Mouse (Mus musculus): ENCODE measurements around the gene Larp4b.

Gene Larp4b

GRCm38 (mm10) chr13:9122045-9122444 is 28.4 kb downstream of the Larp4b start:
- no peak for DNase-seq (ENCODE audit: low spot score in 2 of 2)

DNA sequence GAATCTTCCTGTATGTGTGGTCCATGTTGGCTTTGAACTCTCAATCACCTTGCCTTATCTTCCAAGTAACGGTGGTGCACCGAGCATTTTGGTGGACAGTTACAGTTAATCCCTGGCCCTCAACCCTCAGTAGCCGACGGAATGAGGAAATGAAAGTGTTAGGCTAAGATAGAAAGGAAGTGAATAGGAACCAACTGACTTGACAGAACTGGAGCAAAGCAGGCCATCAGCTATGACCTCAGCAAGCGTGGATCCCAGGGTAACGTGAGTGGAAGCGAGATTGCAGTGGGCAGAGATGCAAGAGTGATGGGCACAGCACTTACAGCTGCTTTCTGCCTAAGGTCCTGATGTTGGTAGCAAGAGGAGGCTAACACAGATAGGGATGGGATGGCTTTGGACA is 31.5 kb downstream of the Larp4b start:
- DNase-seq (ENCODE audit: low spot score in 2 of 2), result no peak

GRCm38 (mm10) chr13:9127715-9128114 is 34.0 kb downstream of the Larp4b start:
- no peak for DNase-seq (ENCODE audit: low spot score in 2 of 2)

- DNase-seq (ENCODE audit: low spot score in 2 of 2), result no peak
These were observed 35.1 kb downstream of the Larp4b start for GRCm38 (mm10) chr13:9128707-9129314.

GRCm38 (mm10) chr13:9134421-9134820 is 40.7 kb downstream of the Larp4b start:
- DNase-seq (ENCODE audit: low spot score in 2 of 2), result no peak

DNA sequence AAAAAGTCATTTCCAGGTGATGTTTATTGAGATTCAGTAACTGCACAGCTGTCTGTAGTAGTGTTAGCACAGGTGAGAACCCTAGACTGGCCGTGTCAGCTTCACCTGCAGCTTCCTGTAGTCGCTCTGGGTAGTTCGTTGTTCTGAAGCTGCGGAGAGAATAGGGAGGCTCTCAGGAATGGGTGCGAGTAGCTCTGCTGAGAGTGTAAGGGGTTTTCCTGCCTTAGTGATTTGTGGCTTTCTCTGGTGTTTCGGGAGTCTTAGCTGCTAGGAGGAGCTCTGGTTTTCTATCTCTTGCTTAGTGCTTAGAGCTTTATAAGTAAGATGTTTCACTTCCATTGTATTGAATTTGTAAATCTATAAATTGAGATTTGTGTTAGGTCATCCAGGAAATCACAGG is 42.4 kb downstream of the Larp4b start:
- DNase-seq (ENCODE audit: low spot score in 2 of 2), result no peak

DNA sequence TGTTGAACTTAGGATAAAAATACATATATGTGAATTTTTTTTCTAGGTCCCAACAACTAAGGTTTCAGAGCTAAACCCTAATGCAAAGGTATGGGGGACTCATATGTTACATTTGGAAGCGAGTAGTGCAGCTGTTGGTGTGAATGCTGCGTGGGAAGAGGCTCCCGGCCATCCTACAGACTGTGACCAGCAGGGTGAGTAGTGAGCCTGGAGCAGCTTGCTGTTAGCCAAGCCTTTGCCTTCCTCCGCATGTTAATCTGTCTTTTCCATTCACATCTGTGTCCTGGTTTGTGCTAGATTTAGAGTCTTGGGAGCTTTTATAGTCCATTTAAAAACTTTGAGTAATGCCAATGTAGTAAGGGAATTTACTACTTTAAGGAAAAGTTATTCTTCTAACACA is 43.1 kb downstream of the Larp4b start:
- DNase-seq (ENCODE audit: low spot score in 2 of 2), result peak; percentile 53 to 62

- no peak for DNase-seq (ENCODE audit: low spot score in 2 of 2)
These were observed 45.8 kb downstream of the Larp4b start for GRCm38 (mm10) chr13:9139466-9139991.

DNA sequence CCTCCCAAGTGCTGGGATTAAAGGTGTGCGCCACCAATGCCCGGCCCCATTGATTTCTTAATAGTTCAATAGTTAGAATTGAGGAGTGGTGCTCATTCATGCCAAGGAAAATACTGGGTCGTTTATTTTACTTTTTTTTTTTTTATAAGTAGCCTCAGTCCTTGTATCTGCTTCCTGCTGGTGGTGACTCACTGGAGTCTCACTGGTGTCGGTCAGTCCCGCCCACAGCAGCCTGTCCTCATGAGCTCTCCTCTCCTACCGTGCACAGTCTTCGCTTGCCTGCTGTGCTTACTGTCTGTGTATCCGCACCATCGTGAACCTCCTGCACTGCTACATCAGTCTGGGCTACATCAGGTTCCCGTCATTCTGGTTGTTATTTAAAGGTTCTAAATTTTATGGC is 46.5 kb downstream of the Larp4b start:
- DNase-seq (ENCODE audit: low spot score in 2 of 2), result no peak

- no peak for DNase-seq (ENCODE audit: low spot score in 2 of 2)
These were observed 48.7 kb downstream of the Larp4b start for GRCm38 (mm10) chr13:9142371-9142770.

DNA sequence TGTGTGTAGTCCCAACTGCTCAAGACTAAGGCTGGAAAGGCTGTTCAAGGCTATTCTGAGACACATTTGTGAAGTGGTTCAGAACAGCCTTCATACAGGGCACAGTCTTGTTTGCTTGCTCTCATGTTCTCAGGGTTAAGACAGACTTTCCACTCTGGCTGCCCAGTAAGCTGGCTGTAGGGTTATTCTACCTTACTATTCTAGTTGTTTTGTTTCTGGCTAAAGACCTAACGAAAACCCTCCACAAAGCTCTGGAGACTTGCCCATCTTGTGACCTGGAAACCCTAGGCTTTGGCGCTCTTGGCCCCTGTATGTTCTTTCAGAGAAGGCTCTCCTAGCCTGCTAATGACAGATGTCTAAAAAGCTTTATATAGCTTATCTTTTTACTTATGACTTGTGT is 55.1 kb downstream of the Larp4b start:
- DNase-seq (ENCODE audit: low spot score in 2 of 2), result no peak

DNA sequence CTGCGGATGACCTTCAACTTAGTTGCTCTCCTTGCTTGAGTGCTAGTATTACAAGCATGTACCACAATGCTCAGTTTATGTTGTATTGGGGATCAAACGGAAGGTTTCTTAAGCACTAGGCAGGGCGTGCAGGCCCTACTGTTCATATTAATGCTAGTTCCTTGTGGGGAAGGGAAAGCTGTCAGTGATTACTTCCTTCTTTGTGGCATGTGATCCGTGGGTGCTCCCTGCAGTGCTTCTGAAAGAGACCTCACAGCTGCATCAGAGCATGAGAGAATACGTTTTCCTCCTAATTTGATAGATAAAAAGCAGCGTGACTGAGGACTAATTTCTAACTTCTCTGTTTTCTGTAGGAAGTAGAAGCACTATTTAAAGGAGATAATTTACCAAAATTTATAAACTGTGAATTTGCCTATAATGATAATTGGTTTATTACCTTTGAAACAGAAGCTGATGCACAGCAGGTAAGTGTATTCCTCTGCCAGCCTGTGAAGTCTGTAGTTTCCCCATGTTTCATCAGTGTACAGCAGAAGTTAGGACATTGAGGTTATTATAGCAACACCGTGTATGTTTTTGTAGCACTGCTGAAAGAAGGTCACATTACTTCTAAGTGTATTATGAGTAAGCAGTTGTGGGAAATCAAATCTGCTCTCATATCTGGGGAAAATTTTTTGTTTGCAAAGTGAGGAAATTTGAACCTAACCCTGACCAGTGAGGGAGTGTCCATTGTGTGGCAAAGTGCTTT is 56.0 kb downstream of the Larp4b start:
- no peak for DNase-seq (ENCODE audit: low spot score in 2 of 2)

DNA sequence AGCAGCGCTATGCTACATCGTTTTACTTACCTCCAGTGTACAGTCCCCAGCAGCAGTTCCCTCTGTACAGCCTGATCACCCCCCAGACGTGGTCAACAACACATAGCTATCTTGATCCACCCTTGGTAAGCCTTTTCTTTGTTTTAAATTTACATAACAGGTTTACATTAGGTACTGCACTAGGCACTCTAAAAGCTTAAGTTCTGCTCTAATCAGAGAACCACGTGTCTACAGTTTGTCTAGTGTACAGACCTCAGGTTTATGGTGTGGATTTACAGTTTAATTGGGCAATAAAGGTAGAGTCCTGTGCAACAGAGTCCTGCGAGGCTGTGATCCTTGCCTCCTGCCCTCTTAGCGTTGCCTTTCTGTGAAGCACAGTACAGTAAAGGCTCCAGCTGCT is 57.4 kb downstream of the Larp4b start:
- DNase-seq (ENCODE audit: low spot score in 2 of 2), result no peak

GRCm38 (mm10) chr13:9151619-9152018 is 57.9 kb downstream of the Larp4b start:
- no peak for DNase-seq (ENCODE audit: low spot score in 2 of 2)

GRCm38 (mm10) chr13:9152267-9152666 is 58.6 kb downstream of the Larp4b start:
- DNase-seq (ENCODE audit: low spot score in 2 of 2), result no peak

GRCm38 (mm10) chr13:9153803-9154202 is 60.1 kb downstream of the Larp4b start:
- no peak for DNase-seq (ENCODE audit: low spot score in 2 of 2)

DNA sequence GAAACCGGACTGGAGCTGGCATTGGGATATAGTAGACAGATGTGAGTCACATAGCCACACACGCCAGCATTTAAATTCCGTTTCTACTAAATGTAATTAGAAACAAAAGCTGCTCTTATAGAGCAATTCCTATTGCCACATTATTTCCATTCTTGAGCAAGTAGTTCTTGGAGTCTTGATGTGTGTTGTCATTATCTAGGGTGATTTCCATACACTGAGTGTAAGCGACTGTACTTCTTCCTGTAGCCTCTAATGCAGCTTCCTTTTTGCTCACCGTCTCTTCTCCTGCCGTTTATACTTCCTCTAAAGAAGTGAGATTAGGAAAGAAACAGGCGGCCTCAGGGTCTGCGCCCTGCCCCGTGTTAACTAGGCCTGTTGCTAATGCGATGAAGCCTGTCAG is 65.6 kb downstream of the Larp4b start:
- no peak for DNase-seq (ENCODE audit: low spot score in 2 of 2)

DNA sequence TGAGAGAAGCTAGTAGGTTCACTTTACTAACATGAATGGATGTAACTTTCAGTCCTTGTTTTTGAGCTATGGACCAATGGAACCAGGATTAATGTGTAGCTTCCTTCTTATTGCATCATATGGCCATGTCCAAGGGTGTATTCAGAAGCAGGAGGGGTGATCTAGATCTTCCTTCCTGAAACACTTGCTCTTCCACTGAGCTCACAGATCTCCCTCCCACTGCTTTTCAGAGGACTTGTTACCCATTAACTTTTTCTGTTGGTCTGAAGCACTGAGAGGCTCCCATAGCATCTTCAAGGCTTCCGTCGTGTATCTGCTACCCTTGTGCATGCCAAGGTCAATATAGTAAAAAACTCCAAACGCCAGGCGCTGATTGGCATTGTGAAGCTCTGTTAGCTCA is 69.2 kb downstream of the Larp4b start:
- DNase-seq (ENCODE audit: low spot score in 2 of 2), result no peak

GRCm38 (mm10) chr13:9167842-9168241 is 74.2 kb downstream of the Larp4b start:
- DNase-seq (ENCODE audit: low spot score in 2 of 2), result no peak

DNA sequence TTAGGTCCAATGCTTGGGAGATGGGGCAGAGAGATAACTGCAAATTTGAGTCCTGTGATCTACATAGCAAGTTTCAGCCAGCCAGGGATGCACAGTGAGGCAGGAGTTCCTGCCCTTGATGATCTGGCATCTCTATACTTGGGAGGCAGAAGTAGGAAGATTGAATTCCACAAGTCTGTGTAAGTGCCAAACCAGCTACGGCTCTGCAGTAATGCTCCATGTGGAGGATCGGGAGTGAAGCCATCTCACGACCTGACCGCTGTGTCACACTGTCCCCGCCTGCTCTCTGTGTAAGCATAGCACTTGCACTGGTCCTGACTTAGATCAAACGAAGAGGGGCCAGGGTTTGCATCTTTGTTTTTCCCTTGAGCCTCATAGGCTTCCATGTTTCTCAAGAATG is 75.9 kb downstream of the Larp4b start:
- DNase-seq (ENCODE audit: low spot score in 2 of 2), result no peak

- DNase-seq (ENCODE audit: low spot score in 2 of 2), result no peak
These were observed 77.0 kb downstream of the Larp4b start for GRCm38 (mm10) chr13:9170726-9171125.

DNA sequence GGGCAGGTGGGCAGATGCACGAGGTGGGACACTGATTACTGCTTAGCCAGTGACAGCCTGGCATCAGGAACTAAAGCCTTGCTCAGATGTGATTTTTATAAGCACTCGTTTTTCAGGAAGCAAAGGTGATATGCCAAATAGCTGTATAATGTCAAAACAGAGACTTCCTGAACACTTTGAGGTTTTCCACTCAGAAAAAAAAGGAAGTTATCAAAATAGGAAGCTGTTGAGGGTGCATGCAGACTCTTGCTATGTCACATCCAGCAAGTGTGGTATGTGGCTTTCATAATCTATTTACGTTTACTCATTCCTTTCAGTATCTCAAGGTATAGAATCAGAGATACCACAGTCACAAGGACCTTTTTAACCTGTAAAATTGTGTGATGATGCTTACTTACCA is 79.7 kb downstream of the Larp4b start:
- DNase-seq (ENCODE audit: low spot score in 2 of 2), result no peak

DNA sequence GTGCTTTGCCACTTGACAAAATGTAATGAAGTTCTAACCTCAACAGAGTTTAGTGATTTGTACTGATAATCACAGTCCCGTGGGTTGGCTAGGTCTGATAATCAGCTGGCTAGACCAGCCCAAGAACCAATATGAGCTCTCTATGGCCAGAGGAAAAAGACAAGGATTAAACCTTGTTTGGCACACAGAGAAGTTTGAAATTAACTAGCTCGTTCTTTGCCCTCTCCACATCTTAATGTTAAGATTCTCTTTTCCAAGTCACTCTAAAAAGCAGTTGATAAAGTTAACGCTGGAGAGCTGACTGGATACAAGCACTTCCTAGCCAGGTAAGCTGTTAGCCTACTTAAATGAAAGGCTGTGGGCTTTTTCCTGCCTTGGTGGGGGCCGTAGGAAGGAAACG is 81.5 kb downstream of the Larp4b start:
- no peak for DNase-seq (ENCODE audit: low spot score in 2 of 2)
